Mouse (Mus musculus) spleen, adult 2 months (tissue): ENCODE data around the gene D630003M21Rik.

Experiments
- CTCF ChIP-seq: fragments of 200-500 bp; IDR thresholded peaks from 2 replicates; pipeline ENCODE4 v1.5.1; 2011; ENCODE audit warnings: mild to moderate bottlenecking, inconsistent platforms; ENCODE audit not compliant: insufficient read depth, insufficient read length, insufficient replicate concordance; ENCODE audit errors: extremely low read depth
- POLR2A ChIP-seq: fragments of 200-500 bp; IDR thresholded peaks from 2 replicates; pipeline ENCODE4 v1.6.1; 2011; ENCODE audit warnings: low read depth, low read length, inconsistent platforms

DNA sequence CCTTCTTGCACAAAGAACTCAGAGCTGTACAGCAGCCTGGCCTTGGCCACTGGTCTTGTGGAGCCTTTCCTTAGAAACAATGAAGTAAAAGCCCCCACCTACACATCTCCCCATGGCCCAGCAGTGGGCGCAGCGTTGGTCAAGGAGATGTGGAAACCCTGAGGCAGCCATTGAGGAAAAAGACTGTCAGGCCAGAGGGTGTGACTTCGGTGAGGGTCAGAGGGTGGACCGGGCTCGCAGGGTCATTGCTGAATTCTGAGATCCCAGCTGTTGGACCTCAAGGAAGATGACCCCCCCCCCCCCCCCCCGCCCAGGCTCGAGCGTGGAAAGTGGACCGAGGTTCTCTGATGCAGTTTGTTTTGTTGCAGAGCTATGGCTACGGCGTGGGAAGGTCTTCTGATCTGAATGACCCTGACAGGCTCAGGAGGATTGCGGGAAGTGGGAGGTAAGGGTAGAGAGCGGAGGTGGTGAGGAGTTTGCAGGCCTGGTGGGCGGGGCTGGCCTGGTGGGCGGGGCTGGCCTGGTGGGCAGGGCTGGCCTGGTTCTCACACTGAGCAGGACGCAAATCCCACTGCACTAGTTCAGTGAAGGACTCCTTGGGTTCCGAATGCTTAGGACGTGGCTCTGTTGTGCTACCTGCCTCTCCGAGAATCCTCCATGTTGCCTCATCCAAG is 50.2 kb downstream of the D630003M21Rik start:
- TF ChIP-seq CTCF: no peak
- no peak for TF ChIP-seq POLR2A
